Mouse (Mus musculus) lung, adult 2 months (tissue): ENCODE results near the gene Nxph1. TPM values are rescaled to one million over a fixed set of nuclear protein-coding genes. Genes with fewer than 3 reads are reported as not detected.

Source experiments
- DNase-seq: peaks from one replicate; pipeline ENCODE4 v3.0.0; 2022
- H3K4me1 ChIP-seq: fragments of 200-500 bp; 2 replicates; pipeline ENCODE4 v1.6.1; 2011; ENCODE audit warnings: low read length; ENCODE audit not compliant: control insufficient read depth, insufficient read depth
- H3K4me3 ChIP-seq: fragments of 200-500 bp; replicated peaks from 2 replicates; pipeline ENCODE3; 2011; ENCODE audit warnings: low read depth, mild to moderate bottlenecking, control low read depth, low read length; ENCODE audit errors: extremely low read depth
- CTCF ChIP-seq: fragments of 200-500 bp; IDR thresholded peaks from 2 replicates; pipeline ENCODE4 v1.5.1; 2011; ENCODE audit warnings: mild to moderate bottlenecking, low read length, control low read depth; ENCODE audit not compliant: insufficient read depth
- POLR2A ChIP-seq: fragments of 200-500 bp; IDR thresholded peaks from 2 replicates; pipeline ENCODE4 v1.6.1; 2011; ENCODE audit warnings: low read depth, mild to moderate bottlenecking, control low read depth, low read length, borderline replicate concordance; ENCODE audit errors: extremely low read depth
- WGBS: fragments of 180-500 bp; shearing (Covaris S2); methylation state at CpG from one replicate; pipeline ENCODE4 v1.1.7; 2018; 5-methylcytosine and 5-hydroxymethylcytosine counted together
- polyA plus RNA-seq: library from polyadenylated mRNA; depleted of rRNA; stranded (reverse); fragments of >200 nt; gene quantifications from 2 replicates; pipeline ENCODE4 v1.2.3, GENCODE M21; 2012

Nxph1 gene
- polyA plus RNA-seq, 1 experiment, result 0.13 TPM

DNA sequence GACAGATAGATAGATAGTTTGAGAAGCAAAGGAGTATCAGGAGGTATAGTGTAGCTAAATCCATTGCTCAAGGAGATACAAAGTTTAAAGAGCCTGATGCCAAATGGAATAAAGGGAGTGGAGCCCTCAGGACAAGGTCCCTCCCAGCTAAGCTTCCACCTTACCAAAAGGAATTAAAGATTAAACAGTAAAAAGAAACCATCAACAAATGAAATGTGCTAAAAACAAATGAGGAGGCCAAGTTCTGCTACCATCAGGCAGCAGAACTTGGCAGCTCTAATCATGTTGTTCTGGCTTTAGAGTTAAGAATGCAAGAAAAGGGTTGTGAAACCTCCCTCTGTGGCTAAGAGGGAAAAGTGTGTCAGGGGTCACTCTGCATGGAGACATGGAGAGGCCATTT, 159.1 kb downstream of the Nxph1 start:
- Histone ChIP-seq H3K4me3 (no peak overlapping the region), H3K4me1 (no peaks in the 10 kb centered on the region)
- no peak for DNase-seq
- TF ChIP-seq POLR2A (no peak), CTCF (no peak)

DNA sequence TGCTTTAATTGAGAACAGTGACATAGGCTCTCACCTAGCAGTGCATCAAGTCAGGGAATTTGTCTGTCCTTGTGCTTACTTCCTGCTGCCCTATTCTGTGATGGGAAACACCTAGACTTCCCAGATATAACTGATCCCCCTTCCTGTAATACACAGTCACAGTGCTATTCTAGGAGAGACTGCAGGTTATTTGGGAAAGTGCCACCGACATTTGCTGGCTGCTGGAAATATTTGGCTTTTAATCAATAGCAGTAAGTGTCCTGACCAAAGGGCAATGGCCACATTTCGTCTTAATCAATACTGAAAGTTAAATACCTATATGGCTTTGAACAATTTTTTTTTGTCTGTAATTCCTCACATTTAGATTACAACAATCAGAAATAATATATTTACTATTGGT, 170.9 kb downstream of the Nxph1 start:
- DNase-seq, result no peak
- WGBS, result 67% methylated on average over 2 of the region's 2 CpGs
- H3K4me3 ChIP-seq, result no peak overlapping the region
- H3K4me1 ChIP-seq, result no peaks in the 10 kb centered on the region
- TF ChIP-seq CTCF, result no peak
- TF ChIP-seq POLR2A, result no peak

DNA sequence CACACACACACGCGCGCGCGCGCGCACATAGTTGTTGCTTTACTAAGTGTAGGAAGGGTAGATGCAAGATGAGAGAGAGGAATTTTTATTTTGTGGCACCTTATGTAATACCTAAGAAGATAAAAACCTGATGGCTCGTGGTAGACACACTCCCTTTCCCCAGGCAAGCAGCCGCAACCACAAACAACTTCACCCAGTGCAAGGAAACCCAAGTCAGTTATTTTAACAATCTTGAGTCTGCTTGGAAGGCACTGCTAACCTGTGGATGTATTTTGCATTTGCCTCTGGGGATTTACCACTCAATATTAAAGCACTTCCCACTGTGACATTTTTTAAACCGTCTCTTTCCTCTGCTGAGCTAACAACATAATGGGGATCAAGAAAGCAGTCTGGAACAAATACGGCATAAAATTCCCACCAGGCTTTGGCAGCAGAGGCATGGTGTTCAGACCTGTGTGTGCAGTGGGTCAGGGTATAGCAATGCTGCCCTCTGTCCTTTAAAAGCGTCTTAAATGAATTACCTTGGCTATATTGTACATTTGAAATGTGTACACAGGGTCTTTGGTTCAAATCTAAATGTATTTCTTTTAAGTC, 176.2 kb downstream of the Nxph1 start:
- no peak overlapping the region for H3K4me3 ChIP-seq
- no peaks in the 10 kb centered on the region for H3K4me1 ChIP-seq
- DNase-seq, result no peak
- WGBS, result 88% methylated on average over 12 of the region's 12 CpGs
- TF ChIP-seq POLR2A (no peak), CTCF (no peak)

DNA sequence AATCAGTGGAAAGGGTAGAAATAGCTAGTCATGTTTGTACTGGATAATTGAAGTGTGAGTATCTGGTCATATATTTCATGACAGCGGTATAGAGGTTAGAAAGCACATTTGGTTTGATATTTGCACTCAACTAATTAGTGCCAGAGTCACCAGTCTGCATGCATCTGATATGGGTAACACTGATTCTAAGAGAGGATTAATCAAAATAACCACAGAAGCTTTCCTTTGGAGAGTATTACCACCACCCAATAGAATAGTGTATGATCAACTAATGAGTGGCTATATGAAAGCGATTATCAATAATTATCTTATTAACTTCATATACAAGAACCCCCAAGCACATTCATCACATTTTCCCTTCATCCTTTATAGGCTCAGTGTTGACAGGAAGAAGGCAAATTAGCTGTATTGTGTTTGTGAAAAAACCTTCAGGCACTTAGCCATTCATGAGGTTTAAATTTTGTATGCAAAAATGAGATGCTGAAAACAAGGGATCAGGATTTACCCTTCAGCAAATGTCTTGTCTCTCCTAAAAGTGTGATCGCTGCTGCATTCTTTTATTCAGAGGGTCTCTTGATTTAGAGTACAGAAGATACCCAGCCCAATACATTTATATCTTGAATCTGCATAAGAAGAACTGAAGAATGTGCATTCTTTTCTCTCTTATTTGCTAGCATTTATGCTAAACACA, 185.5 kb downstream of the Nxph1 start:
- Histone ChIP-seq H3K4me3 (no peak overlapping the region), H3K4me1 (no peaks in the 10 kb centered on the region)
- DNase-seq, result no peak
- TF ChIP-seq CTCF (no peak), POLR2A (no peak)
- 67% methylated on average over 3 of the region's 3 CpGs for WGBS

DNA sequence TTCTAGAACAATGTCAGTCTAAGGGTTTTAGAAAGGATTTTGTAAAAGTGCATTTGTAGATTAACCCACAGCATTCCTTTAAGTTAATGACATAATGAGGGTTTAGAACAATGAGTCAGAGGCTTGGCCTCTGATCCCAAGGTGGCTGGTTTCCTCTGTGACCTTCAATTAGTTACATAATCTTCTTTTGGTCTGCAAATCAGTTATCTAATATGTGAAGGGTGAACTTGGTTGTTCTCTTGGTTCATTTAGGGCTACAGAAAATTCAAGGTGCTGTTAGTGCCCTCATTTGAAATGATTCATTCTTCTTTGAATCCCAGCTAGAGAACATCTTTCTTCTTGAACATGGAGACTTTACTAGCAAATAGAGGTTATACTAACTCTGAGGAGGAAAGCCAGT, 199.7 kb downstream of the Nxph1 start:
- no peaks in the 10 kb centered on the region for H3K4me1 ChIP-seq
- TF ChIP-seq POLR2A (no peak), CTCF (no peak)
- H3K4me3 ChIP-seq, result no peak overlapping the region

DNA sequence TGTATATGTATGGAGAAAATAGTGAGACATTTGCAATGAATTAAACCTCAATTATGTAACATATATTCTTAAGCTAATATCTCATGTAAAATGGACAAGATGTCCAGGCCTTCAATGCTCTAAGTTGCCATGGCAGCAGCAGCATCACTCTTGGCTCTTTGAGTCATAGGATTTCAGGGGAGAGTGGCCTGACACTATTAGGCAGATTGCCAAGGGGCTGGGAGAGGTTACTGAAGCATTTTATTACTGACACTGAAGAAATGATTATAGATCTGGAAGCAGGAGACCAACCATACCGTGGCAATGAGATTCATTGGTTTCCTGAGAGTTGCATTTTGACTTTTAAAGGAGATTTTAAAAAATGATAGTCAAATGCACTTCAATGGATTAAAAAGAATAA, 201.6 kb downstream of the Nxph1 start:
- Histone ChIP-seq H3K4me3 (no peak overlapping the region), H3K4me1 (no peaks in the 10 kb centered on the region)
- no peak for TF ChIP-seq CTCF
- TF ChIP-seq POLR2A, result no peak
- DNase-seq, result no peak
- WGBS, result 45% methylated on average over 1 of the region's 1 CpGs

More for the DNA sequence above, 199.7 kb downstream of the Nxph1 start:
- DNase-seq, result no peak

DNA sequence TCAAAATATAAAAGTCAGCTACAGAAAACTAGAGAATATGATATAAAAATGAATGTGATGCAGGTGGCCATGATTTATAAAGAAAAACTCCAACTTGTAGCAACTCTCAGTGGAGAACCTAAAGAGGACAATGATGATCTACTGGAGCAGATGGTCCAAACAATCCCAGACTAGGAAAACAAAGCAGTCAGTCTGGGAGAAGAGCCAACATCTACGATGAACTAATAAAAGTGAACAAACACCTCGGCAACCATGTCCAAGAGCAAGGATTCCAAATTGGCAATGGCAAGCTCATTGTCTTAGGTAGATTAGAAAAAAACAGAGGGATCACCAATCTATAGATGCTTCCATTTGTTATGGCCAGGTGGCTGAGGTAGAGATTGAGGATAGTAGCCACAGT, 211.0 kb downstream of the Nxph1 start:
- H3K4me1 ChIP-seq, result no peaks in the 10 kb centered on the region
- 73% methylated on average over 2 of the region's 2 CpGs for WGBS
- DNase-seq, result no peak
- H3K4me3 ChIP-seq, result no peak overlapping the region
- TF ChIP-seq CTCF (no peak), POLR2A (no peak)

DNA sequence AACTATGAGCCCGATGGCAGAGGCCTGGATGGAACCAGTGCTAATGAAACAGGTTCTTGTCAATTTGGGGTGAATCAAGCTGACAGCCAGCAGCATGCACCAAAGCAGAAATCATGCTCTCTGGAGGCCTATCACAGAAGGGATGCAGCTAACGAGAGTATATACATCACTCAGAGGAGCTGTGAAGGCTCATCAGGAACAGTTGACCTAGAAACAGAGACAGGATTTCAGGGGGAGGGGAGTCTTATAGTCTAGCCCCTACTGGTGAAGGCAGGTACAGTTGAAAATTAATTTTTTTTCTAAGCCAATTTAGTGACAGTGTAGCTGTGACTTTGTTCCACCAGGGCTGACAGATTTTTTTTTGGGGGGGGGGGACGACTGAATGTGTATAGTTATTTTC, 234.2 kb downstream of the Nxph1 start:
- WGBS, result 58% methylated on average over 3 of the region's 3 CpGs
- Histone ChIP-seq H3K4me3 (no peak overlapping the region), H3K4me1 (no peaks in the 10 kb centered on the region)
- no peak for DNase-seq
- TF ChIP-seq CTCF, result no peak
- no peak for TF ChIP-seq POLR2A

DNA sequence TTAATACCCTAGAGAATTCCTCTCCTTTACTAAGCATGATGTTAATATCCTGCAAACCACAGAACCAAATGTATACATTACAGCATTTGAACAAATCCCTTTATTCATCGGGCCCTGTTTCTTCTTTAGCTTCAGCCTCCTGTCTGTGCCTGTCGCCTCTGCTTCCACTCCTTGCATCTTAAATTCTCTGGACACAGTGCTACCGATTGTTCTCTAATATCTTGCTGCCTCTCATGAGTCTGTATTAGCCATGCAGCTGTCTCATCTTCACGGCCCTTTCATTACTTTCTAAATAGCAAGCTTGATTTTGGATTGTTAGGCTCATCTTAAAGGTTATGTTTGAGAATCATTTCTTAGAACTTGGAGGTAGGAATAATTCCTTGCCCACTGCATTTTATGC, 262.5 kb downstream of the Nxph1 start:
- TF ChIP-seq POLR2A (no peak), CTCF (no peak)
- 80% methylated on average over 4 of the region's 4 CpGs for WGBS
- Histone ChIP-seq H3K4me1 (no peaks in the 10 kb centered on the region), H3K4me3 (no peak overlapping the region)
- no peak for DNase-seq

DNA sequence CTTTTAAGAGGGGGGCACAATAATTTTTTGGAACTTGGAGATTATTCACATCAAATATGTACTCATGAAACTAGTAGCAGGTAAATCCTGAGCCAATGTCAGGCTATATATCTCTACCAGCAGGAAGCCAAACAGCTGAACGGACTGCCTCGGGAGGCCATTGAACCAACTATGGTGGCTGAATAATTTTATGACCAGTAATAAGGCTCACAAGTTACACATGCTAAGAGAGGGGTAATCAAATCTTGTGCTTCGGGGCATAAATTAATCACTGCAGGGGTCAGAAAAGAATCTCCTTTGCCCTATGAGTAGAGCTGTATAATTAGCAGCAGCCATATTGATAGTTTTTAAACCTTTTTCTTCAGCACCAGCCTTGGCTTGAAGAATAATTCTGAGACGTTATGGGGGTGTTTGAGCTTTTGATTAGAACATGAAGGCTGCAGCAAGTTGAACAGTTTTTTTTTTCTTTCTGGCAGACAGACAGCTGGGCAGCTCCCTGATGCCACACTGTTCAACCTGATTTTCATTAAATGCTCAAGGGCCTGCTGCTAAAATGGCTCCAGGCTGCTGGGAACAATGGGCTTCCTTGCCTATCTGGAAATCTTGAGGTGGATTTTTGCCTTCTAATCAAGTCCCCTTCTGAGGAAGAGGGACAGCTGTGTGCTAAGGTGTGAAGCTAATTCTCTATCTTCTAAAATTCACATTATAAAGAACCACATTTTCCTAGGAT, 272.7 kb downstream of the Nxph1 start:
- 75% methylated on average over 4 of the region's 4 CpGs for WGBS
- Histone ChIP-seq H3K4me1 (no peaks in the 10 kb centered on the region), H3K4me3 (no peak overlapping the region)
- DNase-seq, result no peak
- TF ChIP-seq CTCF, result no peak
- TF ChIP-seq POLR2A, result no peak

DNA sequence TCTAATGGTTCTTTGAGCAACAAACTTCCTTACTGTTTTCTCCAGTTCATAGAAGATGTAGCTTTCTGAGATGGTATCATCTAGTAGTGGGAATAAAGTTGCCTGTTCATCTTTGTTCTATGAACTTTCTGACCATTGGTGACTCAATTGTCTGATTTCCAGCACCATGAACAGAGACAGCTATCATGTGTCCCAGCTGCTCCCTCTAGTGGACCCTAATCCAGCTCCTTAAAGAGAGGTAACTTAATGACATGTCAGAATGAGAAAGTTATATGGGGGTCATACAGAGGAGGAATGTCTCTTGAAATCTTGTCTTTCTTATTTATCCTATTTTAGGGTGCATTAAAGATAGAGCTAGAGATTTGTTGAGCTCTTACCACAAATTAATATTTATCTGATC, 286.6 kb downstream of the Nxph1 start:
- no peak for TF ChIP-seq CTCF
- TF ChIP-seq POLR2A, result no peak
- Histone ChIP-seq H3K4me1 (no peaks in the 10 kb centered on the region), H3K4me3 (no peak overlapping the region)
- no peak for DNase-seq
